Mouse (Mus musculus): Measurements from ENCODE around the gene Adamts14.

GRCm38 (mm10) chr10:61237391-61237785 lies 35.9 kb downstream of the Adamts14 start:
- no peak for TF ChIP-seq CTCF (IDR thresholded peaks at IDR 0.05)
- no peak for TF ChIP-seq POLR2A (IDR thresholded peaks at IDR 0.05; ENCODE audit: insufficient read depth, low read depth, low read length)
